Mouse (Mus musculus): ENCODE measurements at regions not wholly inside any gene's neighbourhood (a gene's known extent, or its start where the extent isn't known, plus 50 kb on each side); places are given as distances from the start of the nearest gene placed in this dataset.

- no peak for DNase-seq
Measured at GRCm38 (mm10) chr13:44250474-44251201, 466.1 kb downstream of the Cd83 start.

- no peak for DNase-seq
Measured at GRCm38 (mm10) chr13:44251503-44251902, 466.9 kb downstream of the Cd83 start.

- no peak for DNase-seq
Measured at GRCm38 (mm10) chr13:44252496-44252895, 467.9 kb downstream of the Cd83 start.

GRCm38 (mm10) chr13:44258422-44258821 is 470.9 kb upstream of the Jarid2 start:
- DNase-seq = no peak

- no peak for DNase-seq
Measured at GRCm38 (mm10) chr13:44260039-44260438, 469.2 kb upstream of the Jarid2 start.

GRCm38 (mm10) chr13:44260637-44261333 is 468.5 kb upstream of the Jarid2 start:
- DNase-seq = no peak

GRCm38 (mm10) chr13:44272746-44273524 is 456.3 kb upstream of the Jarid2 start:
- no peak for DNase-seq

GRCm38 (mm10) chr13:44277952-44278351 is 451.3 kb upstream of the Jarid2 start:
- no peak for DNase-seq

- DNase-seq = no peak
Measured at GRCm38 (mm10) chr13:44279036-44279435, 450.2 kb upstream of the Jarid2 start.

GRCm38 (mm10) chr13:44280296-44280695 is 449.0 kb upstream of the Jarid2 start:
- no peak for DNase-seq

GRCm38 (mm10) chr13:44281796-44282195 is 447.5 kb upstream of the Jarid2 start:
- DNase-seq = no peak

GRCm38 (mm10) chr13:44282306-44282705 is 447.0 kb upstream of the Jarid2 start:
- DNase-seq = no peak

- DNase-seq = no peak
Measured at GRCm38 (mm10) chr13:44282731-44283571, 446.3 kb upstream of the Jarid2 start.

GRCm38 (mm10) chr13:44285881-44286280 is 443.4 kb upstream of the Jarid2 start:
- DNase-seq = no peak

- no peak for DNase-seq
Measured at GRCm38 (mm10) chr13:44290199-44290598, 439.1 kb upstream of the Jarid2 start.

- DNase-seq = no peak
Measured at GRCm38 (mm10) chr13:44292476-44293056, 436.7 kb upstream of the Jarid2 start.

GRCm38 (mm10) chr13:44293736-44294416 is 435.4 kb upstream of the Jarid2 start:
- DNase-seq = peak; percentile 75 to 77

- DNase-seq = no peak
Measured at GRCm38 (mm10) chr13:44295621-44296020, 433.7 kb upstream of the Jarid2 start.

GRCm38 (mm10) chr13:44300611-44301010 is 428.7 kb upstream of the Jarid2 start:
- peak; percentile 85 to 86 for DNase-seq

GRCm38 (mm10) chr13:44301215-44301614 is 428.1 kb upstream of the Jarid2 start:
- DNase-seq = peak in 1 of 2 experiments; percentile 42

- DNase-seq = peak; percentile 69 to 74
Measured at GRCm38 (mm10) chr13:44301936-44302335, 427.3 kb upstream of the Jarid2 start.
